In the genomic region with DNA sequence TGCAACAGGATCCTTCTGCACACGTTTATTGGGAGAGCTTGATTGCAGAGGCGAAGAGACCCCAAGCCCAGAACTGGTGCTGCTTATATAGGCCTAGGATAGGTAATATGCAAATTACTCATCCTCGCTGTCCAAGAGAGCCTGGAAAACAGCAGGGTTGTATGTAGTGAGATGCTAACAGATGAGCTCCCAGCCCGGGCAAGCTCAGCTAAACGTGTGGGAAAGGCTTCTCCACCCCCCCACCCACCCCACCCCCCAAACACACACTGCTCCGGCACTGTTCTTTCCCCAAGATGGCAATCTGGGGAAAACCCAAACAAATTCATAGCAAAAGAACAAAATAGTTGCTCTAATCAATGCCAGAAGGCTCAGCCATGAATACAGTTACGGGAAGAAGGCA, we compare ENCODE assay signal across 15 mouse cellular contexts.
"Had no signal": no experiment of that assay in that cellular context is flagged by ENCODE, and none has a peak within 500 bp of the region (broad histone marks: within the 10 kb centered on the region; RNA-seq: fewer than 3 reads in every experiment).

No protein-coding gene starts in this region.

- H3K9me3 ChIP-seq: limb, embryonic 15.5 days; midbrain, embryonic 12.5 days; neural tube, embryonic 12.5 days; neural tube, embryonic 15.5 days had no signal

- ATAC-seq: liver, postnatal 0 days had no signal

- H3K4me1 ChIP-seq: midbrain, embryonic 12.5 days; neural tube, embryonic 12.5 days; neural tube, embryonic 15.5 days had no signal

- H3K27me3 ChIP-seq: limb, embryonic 15.5 days; midbrain, embryonic 12.5 days; neural tube, embryonic 12.5 days; neural tube, embryonic 15.5 days had no signal

- H3K36me3 ChIP-seq: limb, embryonic 15.5 days; midbrain, embryonic 12.5 days; neural tube, embryonic 12.5 days; neural tube, embryonic 15.5 days had no signal

- H3K4me2 ChIP-seq: limb, embryonic 15.5 days; liver, embryonic 11.5 days; lung, embryonic 14.5 days; midbrain, embryonic 12.5 days; neural tube, embryonic 12.5 days; neural tube, embryonic 15.5 days had no signal

- DNase-seq: kidney, adult 18-20 months; kidney, adult 9 months; left cerebral cortex, postnatal 4 days; liver, postnatal 0 days; right cerebral cortex, postnatal 25 days; spleen, adult 18-20 months; thymus, postnatal 25 days had no signal

- H3K27ac ChIP-seq: limb, embryonic 15.5 days; liver, embryonic 14.5 days; macrophage; midbrain, embryonic 12.5 days; neural tube, embryonic 12.5 days; neural tube, embryonic 15.5 days had no signal

- H3K9ac ChIP-seq: limb, embryonic 15.5 days; liver, embryonic 14.5 days; liver, postnatal 0 days; lung, embryonic 14.5 days; midbrain, embryonic 12.5 days; neural tube, embryonic 12.5 days; neural tube, embryonic 15.5 days had no signal

- H3K4me3 ChIP-seq: limb, embryonic 15.5 days; midbrain, embryonic 12.5 days; neural tube, embryonic 12.5 days; neural tube, embryonic 15.5 days had no signal
